Mouse (Mus musculus) thymus, postnatal 25 days (tissue): ENCODE data around the gene Gm21936.
"Not testable (repeated sequence)": the region's sequence is repeated elsewhere in the genome, so short reads cannot be mapped to it uniquely, and the experiment has no call there.

Experiments used
- DNase-seq: peaks from one replicate; pipeline ENCODE4 v3.0.0; 2022

The Gm21936 gene

DNA sequence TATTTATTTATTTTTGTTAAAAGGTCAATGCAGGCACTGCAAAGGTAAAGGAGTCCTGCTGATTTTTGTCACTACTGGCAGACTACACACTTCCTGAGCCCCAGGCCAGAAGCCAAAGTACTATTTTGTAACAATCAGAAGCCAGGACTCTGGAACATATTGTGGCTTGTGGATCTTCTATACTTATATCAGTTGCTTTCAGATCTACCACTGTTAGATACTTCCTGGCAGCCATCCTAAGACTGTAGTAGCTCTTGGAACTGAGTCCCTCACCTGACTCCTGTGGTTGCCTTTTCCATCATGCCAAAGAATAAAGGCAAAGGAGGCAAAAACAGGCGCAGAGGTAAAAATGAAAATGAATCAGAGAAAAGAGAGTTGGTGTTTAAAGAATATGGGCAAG lies at the start of gene Gm21936:
TSS of gene Gm21936 (plus strand) at position 301 of the 400 bp plus-strand sequence.
- not testable (repeated sequence) for DNase-seq

DNA sequence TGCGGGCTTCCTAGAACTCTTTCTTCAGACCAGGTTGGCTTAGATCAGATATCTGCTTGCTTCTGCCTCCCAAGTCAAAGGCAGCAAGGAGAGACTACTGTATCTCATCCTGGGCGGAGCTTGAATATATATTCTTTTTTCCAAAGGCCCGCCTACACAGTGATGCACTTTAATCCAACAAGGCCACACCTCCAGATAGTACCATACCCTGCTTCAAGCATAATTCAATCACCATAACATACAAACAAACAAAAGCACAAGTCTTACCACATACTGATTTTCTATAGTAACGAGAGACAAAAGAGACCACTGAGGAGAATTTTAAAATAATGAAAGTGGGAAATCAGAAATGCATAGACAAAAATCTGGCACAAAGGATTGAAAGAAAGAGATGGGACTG lies 19.7 kb upstream of the Gm21936 start, which contains the start of gene Gm21319:
TSS of gene Gm21319 (minus strand) at position 101 of the 400 bp plus-strand sequence.
- not testable (repeated sequence) for DNase-seq

DNA sequence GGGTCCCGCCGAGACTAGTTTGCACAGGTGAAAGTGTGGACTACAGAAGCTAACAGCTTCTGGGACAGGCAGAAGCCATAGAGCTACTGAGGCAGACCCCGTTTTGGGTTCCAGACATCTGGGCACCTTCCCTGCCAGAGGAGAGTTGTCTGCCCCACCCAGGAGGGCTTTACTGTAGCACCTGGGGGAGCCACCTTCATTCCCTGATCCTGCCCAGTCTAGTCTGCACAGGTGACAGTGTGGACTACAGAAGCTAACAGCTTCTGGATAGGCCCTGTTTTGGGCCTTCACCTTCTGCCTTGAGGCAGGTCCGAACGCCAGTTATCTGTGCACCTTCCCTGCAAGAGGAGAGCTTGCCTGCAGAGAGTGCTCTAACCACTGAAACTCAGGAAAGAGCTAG lies 2.7 kb downstream of the Gm21936 start:
- not testable (repeated sequence) for DNase-seq

DNA sequence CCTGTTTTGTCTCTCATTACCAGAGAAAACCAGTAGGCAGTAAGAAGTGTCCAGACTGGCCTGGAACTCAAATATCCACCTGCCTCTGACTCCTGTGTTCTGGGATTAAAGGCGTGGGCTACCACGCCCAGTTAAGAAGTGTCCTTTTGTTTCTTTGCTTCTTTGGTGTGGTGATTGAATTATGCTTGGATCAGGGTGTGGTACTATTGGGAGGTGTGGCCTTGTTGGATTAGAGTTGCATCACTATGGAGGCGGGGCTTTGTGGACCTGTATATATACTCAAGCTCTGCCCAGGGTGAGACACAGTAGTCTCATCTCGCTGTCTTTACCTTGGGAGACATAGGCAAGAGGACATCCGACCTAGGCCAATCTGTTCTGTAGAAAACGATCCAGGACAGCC lies 21.0 kb downstream of the Gm21936 start, which contains the start of gene BB287469:
TSS of gene BB287469 (plus strand) at position 301 of the 400 bp plus-strand sequence.
- DNase-seq: not testable (repeated sequence)

DNA sequence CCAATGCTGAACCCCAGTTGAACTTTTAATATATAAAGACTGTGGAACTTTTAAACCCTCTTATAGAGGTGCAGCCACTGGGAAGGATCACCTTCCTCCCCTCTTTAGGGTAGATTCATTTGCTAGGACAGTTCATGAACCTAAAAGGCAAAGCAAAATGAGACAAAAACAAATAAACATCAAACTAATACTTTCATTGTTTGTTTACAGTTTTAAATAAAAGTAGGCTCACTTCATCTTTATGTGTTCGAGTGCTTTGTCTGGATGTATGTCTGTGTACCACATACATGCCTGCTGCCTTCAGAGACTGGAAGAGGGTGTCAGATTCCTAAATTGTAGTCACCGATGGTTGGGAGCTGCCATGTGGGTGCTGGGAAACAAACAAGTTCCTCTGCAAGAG lies 46.9 kb downstream of the Gm21936 start, which contains the start of gene Gm2001:
TSS of gene Gm2001 (minus strand) at position 101 of the 400 bp plus-strand sequence.
- DNase-seq: not testable (repeated sequence)
